27 mouse cellular contexts compared by ENCODE assay signal in genomic region chr4:34715062-34715461, GRCm38 (mm10). TPM values are rescaled to one million over a fixed set of nuclear protein-coding genes. Genes with fewer than 3 reads are reported as not detected.
DNase-seq lines count a peak whose midpoint lies in the region; ATAC-seq and TF ChIP-seq lines count a peak whose summit lies in the region.
"Had no signal": no experiment of that assay in that cellular context is flagged by ENCODE, and none has a peak within 500 bp of the region (broad histone marks: within the 10 kb centered on the region; RNA-seq: fewer than 3 reads in every experiment).

No protein-coding gene starts in this region.

- no peak for TF ChIP-seq CTCF in CH12.LX (conservative IDR thresholded peaks at IDR 0.05 in 1 of 2, IDR thresholded peaks at IDR 0.05 in 1 of 2; ENCODE audit: low read depth in 2 of 2, low read length in 2 of 2)
- no peak for TF ChIP-seq CTCF in MEL (IDR thresholded peaks at IDR 0.05 in 2 of 3, conservative IDR thresholded peaks at IDR 0.05 in 1 of 3; ENCODE audit: control insufficient read depth in 1 of 3, insufficient read depth in 1 of 3, low read depth in 2 of 3, low read length in 3 of 3, poor library complexity in 1 of 3, severe bottlenecking in 1 of 3)

- H3K4me2 ChIP-seq in heart, embryonic 11.5 days: no peak overlapping the region
- no peak overlapping the region for H3K4me2 ChIP-seq in CH12.LX (ENCODE audit: insufficient read depth, low read depth, poor library complexity, severe bottlenecking)

- H3K27me3 ChIP-seq in heart, embryonic 11.5 days (ENCODE audit: control insufficient read depth, insufficient read depth, low read length): no peaks in the 10 kb centered on the region
- H3K27me3 ChIP-seq in CH12.LX (replicated peaks) (no peaks in the 10 kb centered on the region), MEL (ENCODE audit: control insufficient read depth in 1 of 2, insufficient read depth in 2 of 2, low read length in 2 of 2) (peaks cover 7 to 12% of the 10 kb centered on the region in 2 experiments)
- H3K27me3 ChIP-seq: Patski had no signal

- peak; percentile 12 for DNase-seq in heart, adult 11 months
- no peak for DNase-seq in CH12.LX (ENCODE audit: extremely low read depth)
- no peak for DNase-seq in MEL (ENCODE audit: low read depth, low spot score)
- no peak for DNase-seq in embryo, embryonic 10 days (ENCODE audit: low spot score)
- DNase-seq: adrenal gland, adult 2 months; adrenal gland, adult 8-10 months; adrenal gland, postnatal 10 days; adrenal gland, postnatal 14 days; adrenal gland, postnatal 25 days; adrenal gland, postnatal 36 days; B cell, adult 2 months; cerebellum, adult 11 months; cerebellum, adult 11-12 months; cerebellum, adult 18-20 months; cerebellum, adult 2 months; cerebellum, adult 8-10 months had no signal

- H3K79me2 ChIP-seq in CH12.LX (replicated peaks; ENCODE audit: control insufficient read depth, extremely low read depth, insufficient read depth, poor library complexity, severe bottlenecking) (no peaks in the 10 kb centered on the region), MEL (ENCODE audit: control insufficient read depth, insufficient read depth, low read length, poor library complexity) (no peaks in the 10 kb centered on the region)

- H3K9me3 ChIP-seq in heart, embryonic 11.5 days (replicated peaks; ENCODE audit: control insufficient read depth, low read length): peaks cover 1% of the 10 kb centered on the region
- H3K9me3 ChIP-seq in CH12.LX (replicated peaks; ENCODE audit: low read length): peaks cover 9% of the 10 kb centered on the region
- H3K9me3 ChIP-seq in MEL (replicated peaks; ENCODE audit: insufficient read depth, low read length): no peaks in the 10 kb centered on the region
- H3K9me3 ChIP-seq: G1E had no signal

- dilution Hi-C loops in CH12.LX (cut with MboI; ENCODE audit: extremely low pct_ligation_motif_present, extremely low pct_unique_long_range_greater_than_20kb, low sequenced_read_pairs): no loop called here

- no peak overlapping the region for H3K9ac ChIP-seq in heart, embryonic 11.5 days (ENCODE audit: low read depth, low read length)
- H3K9ac ChIP-seq in CH12.LX (ENCODE audit: insufficient read depth, low read depth) (no peak overlapping the region), MEL (ENCODE audit: control insufficient read depth, low read depth, low read length, poor library complexity, severe bottlenecking) (no peak overlapping the region)

- no peak for TF ChIP-seq RAD21 in CH12.LX (IDR thresholded peaks at IDR 0.05; ENCODE audit: low read depth, low read length)
- no peak for TF ChIP-seq RAD21 in MEL (IDR thresholded peaks at IDR 0.05; ENCODE audit: low read depth, low read length)

- H3K27ac ChIP-seq in heart, embryonic 11.5 days (ENCODE audit: low read depth, low read length): no peak overlapping the region
- no peak overlapping the region for H3K27ac ChIP-seq in CH12.LX (ENCODE audit: insufficient read depth, low read depth)
- H3K27ac ChIP-seq in MEL (ENCODE audit: control insufficient read depth, low read depth, low read length): no peak overlapping the region

- H3K4me3 ChIP-seq in heart, embryonic 11.5 days (ENCODE audit: low read depth, low read length): no peak overlapping the region
- H3K4me3 ChIP-seq in CH12.LX (replicated peaks in 1 of 3; ENCODE audit: low read depth in 2 of 3, low read length in 2 of 3, poor library complexity in 1 of 3) (no peak overlapping the region), MEL (ENCODE audit: control insufficient read depth in 1 of 2, insufficient read depth in 1 of 2, low read depth in 2 of 2, low read length in 2 of 2) (no peak overlapping the region)

- ATAC-seq in heart, embryonic 11.5 days (replicated peaks; ENCODE audit: insufficient number of reproducible peaks, low FRiP score, low TSS enrichment): no peak
- no peak for ATAC-seq in inflammation-experienced regulatory T-cells, adult 6 months
- ATAC-seq: activated CD4-positive, CD25-positive, alpha-beta regulatory T cell, adult 4 months; CD4-positive, CD25-positive, alpha-beta regulatory T cell, adult 4 months; Patski had no signal

- TF ChIP-seq EP300 in CH12.LX (IDR thresholded peaks at IDR 0.05; ENCODE audit: low read length): no peak
- no peak for TF ChIP-seq EP300 in MEL (IDR thresholded peaks at IDR 0.05; ENCODE audit: low read depth in 1 of 2, low read length in 2 of 2)

- in situ Hi-C loops in CH12.LX (cut with MboI; ENCODE audit: low pct_ligation_motif_present, low pct_unique_long_range_greater_than_20kb, low sequenced_read_pairs): no loop called here

- 90% methylated on average over 1 of the region's 1 CpGs for WGBS in heart, embryonic 11.5 days (ENCODE audit: insufficient replicate concordance)

- no peak for TF ChIP-seq POLR2A in CH12.LX (IDR thresholded peaks at IDR 0.05; ENCODE audit: low read depth, low read length)
- TF ChIP-seq POLR2A in MEL (IDR thresholded peaks at IDR 0.05; ENCODE audit: control insufficient read depth in 1 of 2, insufficient read depth in 1 of 2, low read depth in 1 of 2, low read length in 2 of 2, poor library complexity in 1 of 2): no peak

- no peaks in the 10 kb centered on the region for H3K4me1 ChIP-seq in heart, embryonic 11.5 days (ENCODE audit: control insufficient read depth, insufficient read depth, low read length)
- no peaks in the 10 kb centered on the region for H3K4me1 ChIP-seq in CH12.LX (ENCODE audit: control insufficient read depth in 1 of 2, insufficient read depth in 2 of 2)
- H3K4me1 ChIP-seq in MEL (ENCODE audit: control insufficient read depth in 1 of 2, insufficient read depth in 2 of 2, low read length in 2 of 2): no peaks in the 10 kb centered on the region

- no peaks in the 10 kb centered on the region for H3K36me3 ChIP-seq in heart, embryonic 11.5 days (ENCODE audit: control insufficient read depth, insufficient read depth, low read length)
- no peaks in the 10 kb centered on the region for H3K36me3 ChIP-seq in CH12.LX (replicated peaks in 1 of 2; ENCODE audit: control insufficient read depth in 1 of 2, insufficient read depth in 1 of 2, low read length in 1 of 2)
- no peaks in the 10 kb centered on the region for H3K36me3 ChIP-seq in MEL (ENCODE audit: control insufficient read depth in 1 of 2, insufficient read depth in 2 of 2, low read length in 2 of 2)
- H3K36me3 ChIP-seq: G1E had no signal

TF ChIP-seq in CH12.LX, 34 proteins besides CTCF, POLR2A, EP300 and RAD21:
- TF ChIP-seq IRF4 (IDR thresholded peaks at IDR 0.05; ENCODE audit: low read depth, low read length) (no peak), TBP (conservative IDR thresholded peaks at IDR 0.05; ENCODE audit: low read depth, low read length) (peak; percentile 76; the same call in 1 of the 2 replicates), ZKSCAN1 (IDR thresholded peaks at IDR 0.05; ENCODE audit: borderline replicate concordance, low read depth, low read length) (no peak)

TF ChIP-seq in MEL, 35 proteins besides CTCF, POLR2A, EP300 and RAD21:
- TF ChIP-seq TBP (IDR thresholded peaks at IDR 0.05; ENCODE audit: low read depth, low read length): peak; percentile 64
- no peak for TF ChIP-seq SIN3A (IDR thresholded peaks at IDR 0.05; ENCODE audit: low read length)
- TF ChIP-seq MYC (IDR thresholded peaks at IDR 0.05; ENCODE audit: low read depth, low read length): no peak

RNA-seq across cellular contexts. Expression of gene Cfap206, which starts 14.9 kb away (rescaled TPM):
- 0.14 TPM in 1 of 2 replicates, not detected in the other for polyA plus RNA-seq in heart, embryonic 11.5 days (2014; fragmentation: Nextera tagmentation; extraction: Ambion mirVana)
- total RNA-seq in CH12.LX (2012; rRNA removed): not detected in 2 replicates
- not detected in 2 replicates for total RNA-seq in CH12.LX (2014; rRNA removed)
- not detected in 2 replicates for polyA plus RNA-seq in CH12.LX (2012; ENCODE audit: insufficient read length, low read depth)
- total RNA-seq in MEL (2012; rRNA removed): not detected in 2 replicates
- polyA plus RNA-seq in MEL (2012; ENCODE audit: insufficient read depth in 1 of 2, insufficient read length in 2 of 2, low read depth in 1 of 2, low replicate concordance in 2 of 2, missing spikeins in 1 of 2): not detected
- polyA plus RNA-seq in inflammation-experienced regulatory T-cells, adult 6 months (2017; shearing (Covaris generic)): not detected
- total RNA-seq: adrenal gland, postnatal 25 days had no signal
- polyA plus RNA-seq: activated CD4-positive, CD25-positive, alpha-beta regulatory T cell, adult 4 months; adrenal gland, adult 2 months; CD4-positive, CD25-positive, alpha-beta regulatory T cell, adult 4 months; G1E had no signal

RNA-seq across cellular contexts. Expression of gene Slc35a1, which starts 27.8 kb away (rescaled TPM):
- polyA plus RNA-seq in heart, embryonic 11.5 days (2014; fragmentation: Nextera tagmentation; extraction: Ambion mirVana): 50.5 and 51.0 TPM in 2 replicates
- total RNA-seq in CH12.LX (2012; rRNA removed): 16.6 and 18.2 TPM in 2 replicates
- 26.2 and 27.8 TPM in 2 replicates for total RNA-seq in CH12.LX (2014; rRNA removed)
- 18.1 and 19.7 TPM in 2 replicates for polyA plus RNA-seq in CH12.LX (2012; ENCODE audit: insufficient read length, low read depth)
- 25.8 and 26.0 TPM in 2 replicates for total RNA-seq in MEL (2012; rRNA removed)
- polyA plus RNA-seq in MEL (2012; ENCODE audit: insufficient read depth in 1 of 2, insufficient read length in 2 of 2, low read depth in 1 of 2, low replicate concordance in 2 of 2, missing spikeins in 1 of 2): 10 to 100 TPM in 1 of 2 experiments, not detected in 1; 24.3 TPM
- polyA plus RNA-seq in inflammation-experienced regulatory T-cells, adult 6 months (2017; shearing (Covaris generic)): 10 to 100 TPM; 27.2 to 40.3 (median 31.1) TPM

RNA-seq across cellular contexts. Expression of gene Gm136, which starts 41.0 kb away (rescaled TPM):
- not detected in 2 replicates for polyA plus RNA-seq in heart, embryonic 11.5 days (2014; fragmentation: Nextera tagmentation; extraction: Ambion mirVana)
- total RNA-seq in CH12.LX (2012; rRNA removed): not detected in 2 replicates
- not detected in 2 replicates for total RNA-seq in CH12.LX (2014; rRNA removed)
- not detected in 2 replicates for polyA plus RNA-seq in CH12.LX (2012; ENCODE audit: insufficient read length, low read depth)
- not detected in 2 replicates for total RNA-seq in MEL (2012; rRNA removed)
- polyA plus RNA-seq in MEL (2012; ENCODE audit: insufficient read depth in 1 of 2, insufficient read length in 2 of 2, low read depth in 1 of 2, low replicate concordance in 2 of 2, missing spikeins in 1 of 2): not detected
- not detected for polyA plus RNA-seq in inflammation-experienced regulatory T-cells, adult 6 months (2017; shearing (Covaris generic))
- total RNA-seq: adrenal gland, adult 18-20 months; adrenal gland, adult 2 months; adrenal gland, adult 8-10 months; adrenal gland, postnatal 10 days; adrenal gland, postnatal 14 days; adrenal gland, postnatal 25 days; adrenal gland, postnatal 36 days; adrenal gland, postnatal 4 days; ES-E14; G1E had no signal
- polyA plus RNA-seq: activated CD4-positive, CD25-positive, alpha-beta regulatory T cell, adult 4 months; adrenal gland, adult 2 months; brain, embryonic 14.5 days; C2C12; CD4-positive, CD25-positive, alpha-beta regulatory T cell, adult 4 months; cerebellum, adult 2 months; G1E; Patski had no signal
